Mouse (Mus musculus): ENCODE data around the gene Trmt10c. TPM values are rescaled to one million over a fixed set of nuclear protein-coding genes. Genes with fewer than 3 reads are reported as not detected.

Trmt10c gene
- polyA plus RNA-seq, 1 experiment from 2014 or later = 25.5 TPM

Other genes with a start within 250 kb of the Trmt10c start
- 1.1 and 1.4 TPM in 2 replicates for gene Nfkbiz, start 198.9 kb downstream of the Trmt10c start, polyA plus RNA-seq (2016; fragmentation: Nextera tagmentation; extraction: Ambion mirVana)
- gene Nxpe3, start 142.5 kb downstream of the Trmt10c start, polyA plus RNA-seq (2016; fragmentation: Nextera tagmentation; extraction: Ambion mirVana) = 0.77 TPM in 2 replicates
- gene Cep97, start 103.0 kb downstream of the Trmt10c start, polyA plus RNA-seq (2016; fragmentation: Nextera tagmentation; extraction: Ambion mirVana) = 15.9 and 17.2 TPM in 2 replicates
- 724 and 731 TPM in 2 replicates for gene Rpl24, start 71.5 kb downstream of the Trmt10c start, polyA plus RNA-seq (2016; fragmentation: Nextera tagmentation; extraction: Ambion mirVana)
- gene Zbtb11, start 63.9 kb downstream of the Trmt10c start, polyA plus RNA-seq (2016; fragmentation: Nextera tagmentation; extraction: Ambion mirVana) = 15.3 and 15.8 TPM in 2 replicates
- 258 and 310 TPM in 2 replicates for gene Pcnp, start 8.1 kb downstream of the Trmt10c start, polyA plus RNA-seq (2016; fragmentation: Nextera tagmentation; extraction: Ambion mirVana)
- 32.5 and 35.7 TPM in 2 replicates for gene Senp7, start 10.5 kb upstream of the Trmt10c start, polyA plus RNA-seq (2016; fragmentation: Nextera tagmentation; extraction: Ambion mirVana)
- gene Impg2, start 166.5 kb upstream of the Trmt10c start, polyA plus RNA-seq (2016; fragmentation: Nextera tagmentation; extraction: Ambion mirVana) = 0.07 TPM in 2 replicates

Data from hindbrain, embryonic 10.5 days (tissue).